Mouse (Mus musculus) neural tube, embryonic 11.5 days (tissue): ENCODE results near the gene Hnrnpul1. TPM values are rescaled to one million over a fixed set of nuclear protein-coding genes. Genes with fewer than 3 reads are reported as not detected.

Source experiments
- ATAC-seq: fragments of 200-750 bp; cut with Nextera tagmentation; 2 replicates; pipeline ENCODE4 v1.8.0; 2017; ENCODE audit warnings: moderate number of reproducible peaks, mild to moderate bottlenecking, moderate TSS enrichment, moderate library complexity; ENCODE audit not compliant: insufficient read depth, low FRiP score, low TSS enrichment
- DNase-seq: peaks from one replicate; pipeline ENCODE4 v3.0.0-alpha.2; 2015; ENCODE audit warnings: low spot score
- H3K27ac ChIP-seq: fragments of 300-500 bp; sonication (generic); 2 replicates; pipeline ENCODE4 v1.5.1; 2014; ENCODE audit warnings: low read depth, mild to moderate bottlenecking, low read length
- H3K27me3 ChIP-seq: fragments of 300-500 bp; sonication (generic); 2 replicates; pipeline ENCODE4 v1.6.1; 2014; ENCODE audit warnings: mild to moderate bottlenecking, low read length, mixed read lengths; ENCODE audit not compliant: control insufficient read depth, insufficient read depth
- H3K36me3 ChIP-seq: fragments of 300-500 bp; sonication (generic); 2 replicates; pipeline ENCODE4 v1.6.1; 2014; ENCODE audit warnings: mild to moderate bottlenecking, low read length, moderate library complexity, mixed read lengths; ENCODE audit not compliant: control insufficient read depth, insufficient read depth
- H3K4me1 ChIP-seq: fragments of 300-500 bp; sonication (generic); 2 replicates; pipeline ENCODE4 v1.6.1; 2014; ENCODE audit warnings: low read length, mixed read lengths; ENCODE audit not compliant: control insufficient read depth, insufficient read depth
- H3K4me2 ChIP-seq: fragments of 300-500 bp; sonication (generic); 2 replicates; pipeline ENCODE4 v1.6.1; 2014; ENCODE audit warnings: low read depth, mild to moderate bottlenecking, moderate library complexity
- H3K4me3 ChIP-seq: fragments of 300-500 bp; sonication (generic); 2 replicates; pipeline ENCODE4 v1.5.1; 2014; ENCODE audit warnings: low read depth, low read length
- H3K9ac ChIP-seq: fragments of 300-500 bp; sonication (generic); 2 replicates; pipeline ENCODE4 v1.6.1; 2014; ENCODE audit warnings: mild to moderate bottlenecking, low read length
- H3K9me3 ChIP-seq: fragments of 300-500 bp; sonication (generic); 2 replicates; pipeline ENCODE4 v1.6.1; 2016; ENCODE audit warnings: low read length; ENCODE audit not compliant: control insufficient read depth
- WGBS: fragments of 180-500 bp; shearing (Covaris S2); extraction: QIAGEN DNeasy Blood & Tissue Kit; methylation state at CpG from one replicate; pipeline ENCODE4 v1.1.7; 2014; 5-methylcytosine and 5-hydroxymethylcytosine counted together
- polyA plus RNA-seq: library from polyadenylated mRNA; unstranded; fragments of >200 nt; fragmentation: Nextera tagmentation; extraction: Ambion mirVana; gene quantifications from 2 replicates; pipeline ENCODE4 v1.2.1, GENCODE M21; 2014

Gene Hnrnpul1
- polyA plus RNA-seq, 1 experiment from 2014 or later = 70.2 TPM

- Histone ChIP-seq H3K36me3 (no peaks in the 10 kb centered on the region), H3K27ac (no peak overlapping the region), H3K9ac (no peak overlapping the region), H3K9me3 (no peaks in the 10 kb centered on the region), H3K4me3 (no peak overlapping the region), H3K27me3 (no peaks in the 10 kb centered on the region), H3K4me2 (no peak overlapping the region), H3K4me1 (peaks cover 12% of the 10 kb centered on the region)
- DNase-seq = no peak
- 66% methylated on average over 8 of the region's 8 CpGs for WGBS
- no peak for ATAC-seq
Measured at GRCm38 (mm10) chr7:25783746-25784145, 29.2 kb upstream of the Hnrnpul1 start.

- Histone ChIP-seq H3K27me3 (no peaks in the 10 kb centered on the region), H3K9ac (no peak overlapping the region), H3K4me3 (no peak overlapping the region), H3K4me1 (peaks cover 7% of the 10 kb centered on the region; the same call in 1 of the 2 replicates), H3K4me2 (no peak overlapping the region), H3K9me3 (no peaks in the 10 kb centered on the region), H3K27ac (no peak overlapping the region), H3K36me3 (no peaks in the 10 kb centered on the region)
- no peak for ATAC-seq
- DNase-seq = no peak
- 79% methylated on average over 6 of the region's 6 CpGs for WGBS
Measured at GRCm38 (mm10) chr7:25782744-25783143, 28.2 kb upstream of the Hnrnpul1 start.

- ATAC-seq = peak; percentile 67; the same call in 1 of the 2 replicates
- 42% methylated on average over 11 of the region's 11 CpGs for WGBS
Measured at GRCm38 (mm10) chr7:25781937-25782610, 27.5 kb upstream of the Hnrnpul1 start.

GRCm38 (mm10) chr7:25781321-25781936 lies 26.9 kb upstream of the Hnrnpul1 start:
- H3K9ac ChIP-seq = peak overlapping the region; percentile 65
- H3K4me2 ChIP-seq = peak overlapping the region; percentile 57
- ATAC-seq (0 out of 2 replicates have a peak, but pooled peaks have one; percentile 9), DNase-seq (peak; percentile 26)
- peak overlapping the region; percentile 27 for H3K4me3 ChIP-seq
- H3K36me3 ChIP-seq = no peaks in the 10 kb centered on the region
- no peak overlapping the region for H3K27ac ChIP-seq
- H3K4me1 ChIP-seq = peaks cover 7% of the 10 kb centered on the region; the same call in 1 of the 2 replicates
- H3K9me3 ChIP-seq = no peaks in the 10 kb centered on the region
- H3K27me3 ChIP-seq = no peaks in the 10 kb centered on the region
- 8% methylated on average over 29 of the region's 33 CpGs for WGBS

More at GRCm38 (mm10) chr7:25781937-25782610, 27.5 kb upstream of the Hnrnpul1 start:
- peak overlapping the region; percentile 65 for H3K9ac ChIP-seq
- H3K4me2 ChIP-seq = peak overlapping the region; percentile 57
- H3K4me1 ChIP-seq = peaks cover 7% of the 10 kb centered on the region; the same call in 1 of the 2 replicates
- no peaks in the 10 kb centered on the region for H3K36me3 ChIP-seq
- H3K9me3 ChIP-seq = no peaks in the 10 kb centered on the region
- H3K27me3 ChIP-seq = no peaks in the 10 kb centered on the region
- peak; percentile 46 for DNase-seq
- H3K27ac ChIP-seq = no peak overlapping the region
- peak overlapping the region; percentile 27 for H3K4me3 ChIP-seq

- no peak overlapping the region for H3K9ac ChIP-seq
- H3K36me3 ChIP-seq = no peaks in the 10 kb centered on the region
- H3K27ac ChIP-seq = no peak overlapping the region
- ATAC-seq = no peak
- no peaks in the 10 kb centered on the region for H3K27me3 ChIP-seq
- DNase-seq = no peak
- WGBS = 68% methylated on average over 4 of the region's 4 CpGs
- H3K4me1 ChIP-seq = peaks cover 7% of the 10 kb centered on the region; the same call in 1 of the 2 replicates
- no peak overlapping the region for H3K4me2 ChIP-seq
- no peaks in the 10 kb centered on the region for H3K9me3 ChIP-seq
- H3K4me3 ChIP-seq = no peak overlapping the region
Measured at GRCm38 (mm10) chr7:25780753-25781152, 26.2 kb upstream of the Hnrnpul1 start.

GRCm38 (mm10) chr7:25780021-25780420 lies 25.5 kb upstream of the Hnrnpul1 start:
- Histone ChIP-seq H3K27me3 (no peaks in the 10 kb centered on the region), H3K27ac (no peak overlapping the region), H3K4me1 (peaks cover 7% of the 10 kb centered on the region; the same call in 1 of the 2 replicates), H3K36me3 (no peaks in the 10 kb centered on the region), H3K9me3 (no peaks in the 10 kb centered on the region), H3K4me3 (no peak overlapping the region), H3K4me2 (no peak overlapping the region), H3K9ac (no peak overlapping the region)
- DNase-seq = no peak
- WGBS = 87% methylated on average over 5 of the region's 5 CpGs
- no peak for ATAC-seq

GRCm38 (mm10) chr7:25768229-25768628 lies 13.7 kb upstream of the Hnrnpul1 start:
- Histone ChIP-seq H3K9me3 (no peaks in the 10 kb centered on the region), H3K4me3 (no peak overlapping the region), H3K27ac (no peak overlapping the region), H3K36me3 (no peaks in the 10 kb centered on the region; the same call in none of the 2 replicates), H3K4me2 (no peak overlapping the region), H3K9ac (no peak overlapping the region), H3K4me1 (no peaks in the 10 kb centered on the region), H3K27me3 (no peaks in the 10 kb centered on the region)
- 88% methylated on average over 5 of the region's 5 CpGs for WGBS
- DNase-seq (no peak), ATAC-seq (no peak)

GRCm38 (mm10) chr7:25766108-25766507 lies 11.6 kb upstream of the Hnrnpul1 start:
- Histone ChIP-seq H3K4me2 (no peak overlapping the region), H3K27me3 (no peaks in the 10 kb centered on the region), H3K4me1 (no peaks in the 10 kb centered on the region), H3K9ac (no peak overlapping the region), H3K36me3 (no peaks in the 10 kb centered on the region; the same call in none of the 2 replicates), H3K4me3 (no peak overlapping the region), H3K27ac (no peak overlapping the region), H3K9me3 (no peaks in the 10 kb centered on the region)
- DNase-seq (no peak), ATAC-seq (no peak)
- WGBS = 85% methylated on average over 6 of the region's 6 CpGs

GRCm38 (mm10) chr7:25764221-25764620 lies 9.7 kb upstream of the Hnrnpul1 start:
- no peak overlapping the region for H3K27ac ChIP-seq
- H3K36me3 ChIP-seq = no peaks in the 10 kb centered on the region
- no peak for ATAC-seq
- H3K9me3 ChIP-seq = no peaks in the 10 kb centered on the region
- 63% methylated on average over 5 of the region's 5 CpGs for WGBS
- no peaks in the 10 kb centered on the region for H3K4me1 ChIP-seq
- no peak overlapping the region for H3K4me3 ChIP-seq
- H3K9ac ChIP-seq = no peak overlapping the region
- H3K4me2 ChIP-seq = no peak overlapping the region
- DNase-seq = no peak
- no peaks in the 10 kb centered on the region for H3K27me3 ChIP-seq
